Mouse (Mus musculus): ENCODE measurements around the gene 1700001L19Rik. TPM values are rescaled to one million over a fixed set of nuclear protein-coding genes. Genes with fewer than 3 reads are reported as not detected.

1700001L19Rik gene
- polyA plus RNA-seq, 1 experiment from 2014 or later = 0.53 TPM

GRCm38 (mm10) chr13:68598953-68599352 lies 1.7 kb downstream of the 1700001L19Rik start:
- no peak overlapping the region for H3K27ac ChIP-seq (replicated peaks)

GRCm38 (mm10) chr13:68601184-68601583 lies 4.0 kb downstream of the 1700001L19Rik start:
- Histone ChIP-seq H3K4me1 (replicated peaks; ENCODE audit: control insufficient read depth, insufficient read depth) (no peaks in the 10 kb centered on the region), H3K27me3 (ENCODE audit: control insufficient read depth, insufficient read depth, low read length) (no peaks in the 10 kb centered on the region), H3K27ac (replicated peaks) (no peak overlapping the region), H3K9me3 (ENCODE audit: control insufficient read depth, low read length) (no peaks in the 10 kb centered on the region), H3K4me2 (replicated peaks; ENCODE audit: low read depth) (no peak overlapping the region), H3K9ac (ENCODE audit: low read length) (no peak overlapping the region), H3K4me3 (ENCODE audit: low read depth, low read length) (no peak overlapping the region), H3K36me3 (ENCODE audit: control insufficient read depth, insufficient read depth, low read length) (no peaks in the 10 kb centered on the region)
- DNase-seq (ENCODE audit: low spot score) (no peak), ATAC-seq (ENCODE audit: low FRiP score, low TSS enrichment) (no peak; the same call in 1 of the 2 replicates)
- 16% methylated on average over 6 of the region's 6 CpGs for WGBS
- TF ChIP-seq EP300 (optimal IDR thresholded peaks at IDR 0.05) (no peak), CTCF (IDR thresholded peaks at IDR 0.05; ENCODE audit: low read depth) (peak; percentile 77)

More at GRCm38 (mm10) chr13:68598953-68599352, 1.7 kb downstream of the 1700001L19Rik start:
- TF ChIP-seq CTCF (IDR thresholded peaks at IDR 0.05; ENCODE audit: low read depth) = peak; percentile 37
- no peak for TF ChIP-seq EP300 (optimal IDR thresholded peaks at IDR 0.05)
- no peaks in the 10 kb centered on the region for H3K4me1 ChIP-seq (replicated peaks; ENCODE audit: control insufficient read depth, insufficient read depth)
- H3K4me3 ChIP-seq (ENCODE audit: low read depth, low read length) = no peak overlapping the region
- H3K9me3 ChIP-seq (ENCODE audit: control insufficient read depth, low read length) = no peaks in the 10 kb centered on the region
- H3K9ac ChIP-seq (ENCODE audit: low read length) = no peak overlapping the region
- no peaks in the 10 kb centered on the region for H3K36me3 ChIP-seq (ENCODE audit: control insufficient read depth, insufficient read depth, low read length)
- DNase-seq (ENCODE audit: low spot score) = no peak
- no peaks in the 10 kb centered on the region for H3K27me3 ChIP-seq (ENCODE audit: control insufficient read depth, insufficient read depth, low read length)
- H3K4me2 ChIP-seq (replicated peaks; ENCODE audit: low read depth) = no peak overlapping the region
- no peak for ATAC-seq (ENCODE audit: low FRiP score, low TSS enrichment)

DNA sequence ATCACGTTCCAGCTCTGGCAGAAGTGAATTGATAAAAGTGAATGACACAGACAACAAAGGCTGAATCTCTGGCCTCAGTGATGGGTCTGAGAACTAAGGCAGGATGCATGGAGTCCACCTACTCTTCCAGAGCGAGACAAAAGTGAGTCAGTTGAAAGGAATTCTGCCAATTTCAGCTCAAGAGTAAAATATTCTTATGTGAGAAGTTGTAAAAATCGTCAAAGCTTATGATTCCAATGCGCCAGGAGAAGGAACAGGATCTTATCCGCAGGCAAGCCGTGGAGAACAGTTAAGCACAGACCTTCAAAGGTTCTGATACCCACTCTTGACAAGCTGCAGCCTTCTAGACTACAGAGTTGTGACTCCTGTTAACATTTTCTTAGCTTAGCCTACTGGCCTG lies 5.9 kb downstream of the 1700001L19Rik start:
- no peak for TF ChIP-seq CTCF (IDR thresholded peaks at IDR 0.05; ENCODE audit: low read depth)
- H3K27me3 ChIP-seq (ENCODE audit: control insufficient read depth, insufficient read depth, low read length) = no peaks in the 10 kb centered on the region
- WGBS = 70% methylated on average over 6 of the region's 6 CpGs
- DNase-seq (ENCODE audit: low spot score) (no peak), ATAC-seq (ENCODE audit: low FRiP score, low TSS enrichment) (no peak)
- H3K4me1 ChIP-seq (replicated peaks; ENCODE audit: control insufficient read depth, insufficient read depth) = 0 out of 2 replicates have a peak, but pooled peaks cover under 1% of the 10 kb centered on the region
- no peaks in the 10 kb centered on the region for H3K36me3 ChIP-seq (ENCODE audit: control insufficient read depth, insufficient read depth, low read length)
- no peak overlapping the region for H3K9ac ChIP-seq (ENCODE audit: low read length)
- no peak overlapping the region for H3K27ac ChIP-seq (replicated peaks)
- H3K4me3 ChIP-seq (ENCODE audit: low read depth, low read length) = no peak overlapping the region
- no peaks in the 10 kb centered on the region for H3K9me3 ChIP-seq (ENCODE audit: control insufficient read depth, low read length)
- no peak overlapping the region for H3K4me2 ChIP-seq (replicated peaks; ENCODE audit: low read depth)

- Histone ChIP-seq H3K27me3 (ENCODE audit: control insufficient read depth, insufficient read depth, low read length) (no peaks in the 10 kb centered on the region), H3K36me3 (ENCODE audit: control insufficient read depth, insufficient read depth, low read length) (no peaks in the 10 kb centered on the region), H3K27ac (replicated peaks) (no peak overlapping the region), H3K4me2 (replicated peaks; ENCODE audit: low read depth) (peak overlapping the region; percentile 30), H3K9ac (ENCODE audit: low read length) (no peak overlapping the region), H3K9me3 (ENCODE audit: control insufficient read depth, low read length) (no peaks in the 10 kb centered on the region), H3K4me3 (ENCODE audit: low read depth, low read length) (0 out of 2 replicates have a peak overlapping the region, but pooled peaks have one; percentile 4), H3K4me1 (replicated peaks; ENCODE audit: control insufficient read depth, insufficient read depth) (0 out of 2 replicates have a peak, but pooled peaks cover 3% of the 10 kb centered on the region)
- TF ChIP-seq EP300 (optimal IDR thresholded peaks at IDR 0.05) (no peak), CTCF (IDR thresholded peaks at IDR 0.05; ENCODE audit: low read depth) (peak; percentile 34)
- DNase-seq (ENCODE audit: low spot score) (peak; percentile 58), ATAC-seq (ENCODE audit: low FRiP score, low TSS enrichment) (peak; percentile 82; the same call in 1 of the 2 replicates)
- 8% methylated on average over 7 of the region's 11 CpGs for WGBS
These were observed 8.5 kb downstream of the 1700001L19Rik start for GRCm38 (mm10) chr13:68605689-68606126.

DNA sequence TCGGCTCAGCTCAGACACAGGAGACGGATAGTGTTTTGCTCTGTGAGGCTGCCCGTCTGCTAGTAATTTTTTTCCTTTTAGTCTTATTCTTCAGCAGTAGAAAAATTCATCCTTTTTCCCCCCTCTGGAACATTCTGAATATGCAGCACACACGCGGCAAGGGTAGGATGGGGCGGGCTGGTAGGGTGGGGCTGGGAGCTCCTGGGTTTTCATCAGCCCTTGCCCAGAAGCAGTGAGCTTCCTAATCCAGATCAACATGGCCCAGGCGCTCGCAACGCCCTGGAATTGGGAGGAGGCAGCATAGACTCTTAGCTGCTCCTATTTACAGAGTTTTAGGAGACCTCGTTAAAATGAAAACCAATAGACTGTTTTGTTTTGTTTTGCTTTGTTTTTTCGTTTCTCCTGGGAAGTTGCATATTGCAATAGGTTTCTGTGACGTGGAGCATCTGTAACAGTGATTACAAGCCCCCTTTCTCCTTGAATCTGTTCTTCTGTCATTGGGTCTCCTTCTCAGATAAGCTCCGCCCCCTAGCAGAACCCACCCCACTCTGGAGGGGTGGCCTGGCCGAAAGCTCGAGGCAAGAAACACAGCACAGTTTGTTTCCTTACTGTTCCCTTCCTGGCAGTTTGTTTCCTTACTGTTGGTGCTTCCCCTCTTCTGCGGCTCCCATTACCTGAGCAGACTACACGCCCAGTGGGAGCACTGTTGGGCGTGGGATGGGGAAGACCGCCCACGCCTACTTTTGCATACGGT lies 10.6 kb downstream of the 1700001L19Rik start:
- no peaks in the 10 kb centered on the region for H3K36me3 ChIP-seq (ENCODE audit: control insufficient read depth, insufficient read depth, low read length)
- no peaks in the 10 kb centered on the region for H3K27me3 ChIP-seq (ENCODE audit: control insufficient read depth, insufficient read depth, low read length)
- peak overlapping the region; percentile 52 for H3K4me2 ChIP-seq (replicated peaks; ENCODE audit: low read depth)
- H3K27ac ChIP-seq (replicated peaks) = no peak overlapping the region
- peak; percentile 48; the same call in 1 of the 2 replicates for ATAC-seq (ENCODE audit: low FRiP score, low TSS enrichment)
- no peaks in the 10 kb centered on the region for H3K9me3 ChIP-seq (ENCODE audit: control insufficient read depth, low read length)
- H3K4me1 ChIP-seq (replicated peaks; ENCODE audit: control insufficient read depth, insufficient read depth) = 0 out of 2 replicates have a peak, but pooled peaks cover 3% of the 10 kb centered on the region
- TF ChIP-seq CTCF (IDR thresholded peaks at IDR 0.05; ENCODE audit: low read depth) = no peak
- TF ChIP-seq EP300 (optimal IDR thresholded peaks at IDR 0.05) = no peak
- DNase-seq (ENCODE audit: low spot score) = no peak
- peak overlapping the region; percentile 15 for H3K4me3 ChIP-seq (ENCODE audit: low read depth, low read length)
- 37% methylated on average over 21 of the region's 21 CpGs for WGBS
- H3K9ac ChIP-seq (ENCODE audit: low read length) = no peak overlapping the region; the same call in 1 of the 2 replicates

DNA sequence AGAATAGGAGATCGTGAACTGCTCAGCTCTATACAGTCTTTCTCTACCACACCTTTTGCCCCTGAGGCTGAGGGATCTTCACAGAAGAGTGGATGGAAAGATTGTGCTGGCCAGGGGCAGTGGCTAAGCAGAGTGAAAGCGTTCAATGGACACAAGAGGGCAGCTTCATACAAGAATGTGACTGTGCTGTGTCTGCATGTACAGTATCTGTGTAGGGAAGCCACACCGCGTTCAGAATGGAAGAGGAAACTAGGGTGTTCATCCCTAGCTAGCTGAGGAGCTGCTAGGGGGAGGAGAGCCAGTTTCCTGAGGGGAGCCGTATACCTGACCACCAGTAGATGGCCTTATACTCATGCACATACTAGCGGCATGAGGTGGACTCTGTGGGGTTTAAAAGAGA lies 25.6 kb downstream of the 1700001L19Rik start:
- no peaks in the 10 kb centered on the region for H3K9me3 ChIP-seq (ENCODE audit: control insufficient read depth, low read length)
- TF ChIP-seq CTCF (IDR thresholded peaks at IDR 0.05; ENCODE audit: low read depth) (peak; percentile 62), EP300 (optimal IDR thresholded peaks at IDR 0.05) (no peak)
- H3K4me1 ChIP-seq (replicated peaks; ENCODE audit: control insufficient read depth, insufficient read depth) = no peaks in the 10 kb centered on the region
- H3K27ac ChIP-seq (replicated peaks) = no peak overlapping the region
- no peak overlapping the region for H3K4me2 ChIP-seq (replicated peaks; ENCODE audit: low read depth)
- WGBS = 54% methylated on average over 6 of the region's 6 CpGs
- H3K9ac ChIP-seq (ENCODE audit: low read length) = no peak overlapping the region
- DNase-seq (ENCODE audit: low spot score) (no peak), ATAC-seq (ENCODE audit: low FRiP score, low TSS enrichment) (no peak)
- H3K27me3 ChIP-seq (ENCODE audit: control insufficient read depth, insufficient read depth, low read length) = no peaks in the 10 kb centered on the region
- no peak overlapping the region for H3K4me3 ChIP-seq (ENCODE audit: low read depth, low read length)
- H3K36me3 ChIP-seq (ENCODE audit: control insufficient read depth, insufficient read depth, low read length) = no peaks in the 10 kb centered on the region

All from stomach, postnatal 0 days (tissue).